Mouse (Mus musculus) midbrain, embryonic 16.5 days (tissue): Measurements from ENCODE around the gene Itga5. TPM values are rescaled to one million over a fixed set of nuclear protein-coding genes. Genes with fewer than 3 reads are reported as not detected.

ENCODE experiments used
- ATAC-seq: fragments of 200-750 bp; cut with Nextera tagmentation; 2 replicates; pipeline ENCODE4 v1.8.0; 2017; ENCODE audit warnings: moderate TSS enrichment
- H3K27ac ChIP-seq: fragments of 300-500 bp; sonication (generic); 2 replicates; pipeline ENCODE4 v1.5.1; 2014; ENCODE audit warnings: mild to moderate bottlenecking, low read length, mixed read lengths
- H3K27me3 ChIP-seq: fragments of 300-500 bp; sonication (generic); 2 replicates; pipeline ENCODE4 v1.6.1; 2014; ENCODE audit warnings: low read depth, low read length, mixed read lengths; ENCODE audit not compliant: control insufficient read depth, insufficient read depth
- H3K36me3 ChIP-seq: fragments of 300-500 bp; sonication (generic); 2 replicates; pipeline ENCODE4 v1.6.1; 2014; ENCODE audit warnings: mild to moderate bottlenecking, low read length, moderate library complexity, mixed read lengths; ENCODE audit not compliant: control insufficient read depth, insufficient read depth
- H3K4me1 ChIP-seq: fragments of 300-500 bp; sonication (generic); 2 replicates; pipeline ENCODE4 v1.6.1; 2014; ENCODE audit warnings: mild to moderate bottlenecking, low read length, mixed read lengths; ENCODE audit not compliant: control insufficient read depth, insufficient read depth
- H3K4me2 ChIP-seq: fragments of 300-500 bp; sonication (generic); 2 replicates; pipeline ENCODE4 v1.6.1; 2014; ENCODE audit warnings: mild to moderate bottlenecking, low read length, mixed read lengths
- H3K4me3 ChIP-seq: fragments of 300-500 bp; sonication (generic); 2 replicates; pipeline ENCODE4 v1.5.1; 2014; ENCODE audit warnings: low read depth, mild to moderate bottlenecking, low read length, moderate library complexity, mixed read lengths
- H3K9ac ChIP-seq: fragments of 300-500 bp; sonication (generic); 2 replicates; pipeline ENCODE4 v1.6.1; 2014; ENCODE audit warnings: low read depth, low read length, mixed read lengths
- H3K9me3 ChIP-seq: fragments of 300-500 bp; sonication (generic); replicated peaks from 2 replicates; pipeline ENCODE4 v1.6.1; 2014; ENCODE audit warnings: mild to moderate bottlenecking, low read length, mixed read lengths; ENCODE audit not compliant: control insufficient read depth, poor library complexity, severe bottlenecking
- WGBS: fragments of 180-500 bp; shearing (Covaris S2); extraction: QIAGEN DNeasy Blood & Tissue Kit; methylation state at CpG from one replicate; pipeline ENCODE4 v1.1.7; 2014; 5-methylcytosine and 5-hydroxymethylcytosine counted together
- microRNA-seq: library from miRNA; unstranded; fragments of <30 nt; microRNA quantifications from one replicate; pipeline ENCODE4, GENCODE M21; 2017
- polyA plus RNA-seq: library from polyadenylated mRNA; unstranded; fragments of >200 nt; fragmentation: Nextera tagmentation; extraction: Ambion mirVana; gene quantifications from 2 replicates; pipeline ENCODE4 v1.2.1, GENCODE M21; 2015

Gene Itga5
- polyA plus RNA-seq, 1 experiment from 2014 or later = 5.8 TPM

DNA sequence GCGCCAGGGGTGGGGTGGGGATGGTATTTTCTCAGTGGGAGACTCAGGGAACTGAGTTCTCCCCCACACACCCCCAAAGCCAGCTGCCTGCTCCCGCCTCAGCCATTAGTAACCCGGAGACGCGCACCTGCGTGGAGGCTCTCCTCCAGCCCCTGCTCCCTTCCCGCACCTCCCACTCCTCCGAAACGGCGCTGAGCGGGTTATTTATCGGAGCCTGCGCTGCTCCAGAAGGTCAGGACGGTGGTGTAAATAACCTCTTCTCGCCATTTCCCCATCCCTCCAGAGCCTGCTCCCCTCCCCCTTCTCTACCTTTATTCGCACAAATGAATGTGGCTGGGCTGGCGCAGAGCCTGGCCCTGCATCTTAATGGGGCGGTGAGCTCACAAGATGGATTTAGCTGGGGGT lies 66.5 kb downstream of the Itga5 start:
- Histone ChIP-seq H3K9ac (peak overlapping the region; percentile 66), H3K27ac (peak overlapping the region; percentile 96), H3K9me3 (no peaks in the 10 kb centered on the region), H3K4me2 (peak overlapping the region; percentile 57), H3K27me3 (no peaks in the 10 kb centered on the region), H3K4me1 (peaks cover 77% of the 10 kb centered on the region), H3K36me3 (no peaks in the 10 kb centered on the region; the same call in 1 of the 2 replicates), H3K4me3 (peak overlapping the region; percentile 26)
- ATAC-seq = peak; percentile 60
- 6% methylated on average over 18 of the region's 18 CpGs for WGBS

DNA sequence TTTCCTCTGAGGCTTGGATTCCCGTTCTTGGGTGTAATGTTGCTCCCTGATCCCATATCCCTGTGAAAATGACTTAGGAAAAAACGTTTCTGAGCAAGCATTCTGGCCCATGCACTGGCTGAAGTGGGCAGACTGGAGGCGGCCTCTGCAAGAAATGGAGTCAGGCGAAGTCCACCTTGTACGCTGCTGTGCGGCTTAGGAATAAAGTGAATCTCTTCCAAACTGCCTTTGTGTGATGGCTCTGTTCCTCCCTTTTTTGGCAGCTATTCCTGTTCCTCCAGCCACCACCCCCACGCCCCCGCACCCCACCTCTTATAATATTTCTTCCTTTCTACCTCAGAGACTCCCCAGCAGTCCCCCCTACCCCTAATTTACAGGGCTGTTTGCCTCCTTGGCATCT lies 66.9 kb downstream of the Itga5 start:
- Histone ChIP-seq H3K4me1 (peaks cover 76% of the 10 kb centered on the region), H3K27ac (peak overlapping the region; percentile 96), H3K4me2 (peak overlapping the region; percentile 57), H3K4me3 (peak overlapping the region; percentile 26), H3K36me3 (no peaks in the 10 kb centered on the region; the same call in 1 of the 2 replicates), H3K9ac (peak overlapping the region; percentile 66), H3K27me3 (no peaks in the 10 kb centered on the region), H3K9me3 (no peaks in the 10 kb centered on the region)
- 9% methylated on average over 8 of the region's 8 CpGs for WGBS
- peak; percentile 10 for ATAC-seq

DNA sequence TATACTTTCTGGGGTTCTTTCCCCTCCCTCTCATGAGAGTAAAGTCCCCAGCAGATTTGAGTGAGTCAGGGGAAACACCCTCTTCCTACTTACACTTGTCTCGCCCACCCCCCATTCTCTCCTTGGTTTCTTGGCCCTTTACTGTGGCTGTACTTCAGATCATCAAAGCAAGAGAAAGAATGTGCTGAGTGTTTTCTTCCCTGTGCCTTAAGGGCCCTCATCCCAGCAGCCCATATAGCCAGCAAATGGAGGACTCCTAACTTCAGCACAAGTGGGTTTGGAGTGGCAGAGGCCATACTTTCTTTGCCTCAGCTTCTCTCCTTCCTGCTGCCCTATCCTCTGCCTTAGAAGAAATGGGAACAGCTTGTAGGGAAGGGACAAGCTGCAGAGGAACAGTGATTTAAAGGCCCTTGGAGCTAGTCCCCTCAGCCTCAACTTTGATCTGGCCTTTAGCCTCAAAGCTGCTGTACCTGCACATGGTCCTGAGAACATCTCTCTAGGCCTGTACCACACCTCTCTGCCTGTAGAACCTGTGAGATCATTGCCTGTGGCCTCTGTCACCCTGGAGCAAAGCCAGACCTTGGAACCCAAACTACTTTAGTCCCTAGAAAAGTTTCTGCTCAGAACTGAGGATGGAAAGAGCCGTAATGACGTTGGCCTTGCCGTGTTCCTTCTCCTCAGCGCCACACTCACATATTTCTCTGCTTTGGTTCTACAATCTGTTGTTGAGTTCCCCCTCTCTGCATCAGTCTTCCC lies 67.5 kb downstream of the Itga5 start:
- Histone ChIP-seq H3K4me3 (no peak overlapping the region), H3K9ac (peak overlapping the region; percentile 66), H3K4me2 (no peak overlapping the region; the same call in 1 of the 2 replicates), H3K4me1 (peaks cover 70% of the 10 kb centered on the region), H3K27ac (peak overlapping the region; percentile 96), H3K27me3 (no peaks in the 10 kb centered on the region), H3K9me3 (no peaks in the 10 kb centered on the region), H3K36me3 (no peaks in the 10 kb centered on the region; the same call in 1 of the 2 replicates)
- ATAC-seq = no peak
- 67% methylated on average over 5 of the region's 5 CpGs for WGBS

DNA sequence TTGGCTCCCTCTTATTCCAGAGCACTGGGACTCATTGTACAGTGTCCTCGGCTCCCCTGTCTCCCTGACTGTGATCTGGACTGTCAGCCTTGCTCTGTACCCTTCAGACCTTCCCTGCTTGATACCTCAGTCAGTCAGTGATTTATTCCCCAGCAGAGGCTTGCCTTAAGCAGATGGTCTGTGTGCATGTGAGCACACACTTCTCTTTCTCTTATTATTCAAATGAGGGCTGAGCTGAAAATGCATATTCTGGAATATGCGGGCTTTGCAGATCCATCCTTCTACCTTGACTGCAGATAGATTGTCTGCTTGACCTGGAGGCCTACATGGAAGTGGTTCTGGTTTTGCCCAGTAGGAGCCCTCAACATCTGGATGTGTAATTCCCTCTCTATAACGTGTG lies 68.5 kb downstream of the Itga5 start:
- Histone ChIP-seq H3K9me3 (no peaks in the 10 kb centered on the region), H3K9ac (no peak overlapping the region; the same call in 1 of the 2 replicates), H3K4me2 (no peak overlapping the region), H3K4me3 (no peak overlapping the region), H3K27me3 (no peaks in the 10 kb centered on the region), H3K27ac (peak overlapping the region; percentile 96), H3K4me1 (peaks cover 60% of the 10 kb centered on the region), H3K36me3 (no peaks in the 10 kb centered on the region; the same call in 1 of the 2 replicates)
- ATAC-seq = no peak
- 32% methylated on average over 3 of the region's 3 CpGs for WGBS

DNA sequence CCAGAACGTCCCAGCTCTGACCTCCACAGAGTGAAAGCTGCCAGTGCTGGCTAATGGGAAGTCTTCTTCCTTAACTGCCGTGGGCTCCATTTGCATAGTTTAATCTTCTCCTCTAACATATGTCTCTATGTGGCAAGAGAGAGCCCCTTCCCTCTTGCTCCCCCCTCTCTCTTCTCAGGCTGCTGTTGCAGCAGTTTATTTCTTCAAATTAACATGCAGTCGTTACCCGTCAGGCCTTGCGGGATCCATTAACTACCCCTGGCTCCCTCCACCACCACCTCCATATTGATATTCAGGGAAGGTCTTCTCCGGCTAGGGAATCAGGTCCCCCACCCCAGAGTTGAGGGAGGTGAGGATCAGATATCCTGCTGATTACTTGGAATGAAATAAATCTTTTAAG lies 69.2 kb downstream of the Itga5 start:
- Histone ChIP-seq H3K36me3 (peaks cover 6% of the 10 kb centered on the region), H3K27me3 (no peaks in the 10 kb centered on the region), H3K9me3 (no peaks in the 10 kb centered on the region), H3K9ac (no peak overlapping the region; the same call in 1 of the 2 replicates), H3K4me1 (peaks cover 53% of the 10 kb centered on the region), H3K4me3 (no peak overlapping the region), H3K27ac (peak overlapping the region; percentile 96), H3K4me2 (no peak overlapping the region)
- WGBS = 30% methylated on average over 6 of the region's 6 CpGs
- ATAC-seq = no peak

DNA sequence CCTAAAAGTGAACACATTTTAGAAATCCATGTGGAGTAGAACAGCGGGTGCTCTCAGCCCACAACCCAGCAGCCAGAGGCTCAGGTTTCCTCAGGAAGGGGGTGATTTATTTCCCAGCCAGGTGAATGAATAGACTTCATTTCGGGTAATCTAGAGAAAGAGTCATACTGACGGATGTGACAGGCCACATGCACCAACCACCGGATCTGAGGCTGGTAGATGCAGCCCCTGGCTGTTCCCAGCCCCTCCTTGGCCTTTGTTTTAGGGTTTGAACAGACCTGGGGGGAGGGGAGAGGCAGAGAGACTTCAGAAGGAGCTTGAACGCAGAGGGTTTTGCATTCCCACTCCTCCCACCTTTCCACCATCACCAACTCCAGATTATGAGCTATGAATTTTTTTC lies 70.7 kb downstream of the Itga5 start:
- no peak overlapping the region for H3K9ac ChIP-seq
- H3K4me2 ChIP-seq = no peak overlapping the region
- WGBS = 13% methylated on average over 5 of the region's 5 CpGs
- H3K27ac ChIP-seq = peak overlapping the region; percentile 96; the same call in 1 of the 2 replicates
- H3K9me3 ChIP-seq = no peaks in the 10 kb centered on the region
- H3K4me1 ChIP-seq = peaks cover 40% of the 10 kb centered on the region
- H3K36me3 ChIP-seq = peaks cover 12% of the 10 kb centered on the region
- no peak for ATAC-seq
- H3K27me3 ChIP-seq = no peaks in the 10 kb centered on the region
- H3K4me3 ChIP-seq = no peak overlapping the region

DNA sequence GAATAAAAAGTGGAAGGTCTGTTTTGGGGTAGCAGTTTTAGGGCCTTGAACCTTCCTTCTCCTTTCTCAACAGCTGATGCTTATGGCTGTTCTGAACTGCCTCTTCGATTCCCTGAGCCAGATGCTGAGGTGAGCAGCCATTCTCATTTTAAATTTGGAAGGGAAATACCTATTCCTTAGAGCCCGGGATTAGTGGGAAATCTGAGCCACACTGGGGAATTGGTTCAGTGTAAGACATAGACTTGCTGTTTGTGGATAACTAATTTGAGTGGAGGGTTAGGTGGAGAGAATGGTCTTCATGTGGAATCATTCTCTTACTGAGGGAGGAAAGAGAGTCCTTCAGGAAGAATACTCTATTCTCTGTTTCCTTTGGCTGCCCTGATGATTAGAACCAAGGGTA lies 71.9 kb downstream of the Itga5 start:
- H3K9ac ChIP-seq = no peak overlapping the region
- H3K27me3 ChIP-seq = no peaks in the 10 kb centered on the region
- H3K4me1 ChIP-seq = peaks cover 28% of the 10 kb centered on the region
- no peak for ATAC-seq
- H3K27ac ChIP-seq = no peak overlapping the region
- no peak overlapping the region for H3K4me3 ChIP-seq
- WGBS = 81% methylated on average over 2 of the region's 2 CpGs
- no peak overlapping the region for H3K4me2 ChIP-seq
- peaks cover 12% of the 10 kb centered on the region for H3K36me3 ChIP-seq
- H3K9me3 ChIP-seq = no peaks in the 10 kb centered on the region

Small RNA genes within 50 kb of the gene (microRNA-seq; reads per million reads assigned to microRNA genes)
- not detected for gene Mir6963

Other genes starting within 250 kb of the Itga5 start
- 24.3 and 25.5 TPM in 2 replicates for gene Smug1, start 199.7 kb downstream of the Itga5 start, polyA plus RNA-seq
- 139 and 151 TPM in 2 replicates for gene Cbx5, start 126.9 kb downstream of the Itga5 start, polyA plus RNA-seq
- gene Hnrnpa1, start 126.3 kb downstream of the Itga5 start, polyA plus RNA-seq = 630 and 680 TPM in 2 replicates
- 0.52 and 0.68 TPM in 2 replicates for gene Nfe2, start 108.4 kb downstream of the Itga5 start, polyA plus RNA-seq
- 200 and 205 TPM in 2 replicates for gene Copz1, start 94.0 kb downstream of the Itga5 start, polyA plus RNA-seq
- 0.40 and 0.64 TPM in 2 replicates for gene Gpr84, start 56.2 kb downstream of the Itga5 start, polyA plus RNA-seq
- gene Zfp385a, start 26.7 kb downstream of the Itga5 start, polyA plus RNA-seq = 20.1 and 22.7 TPM in 2 replicates
- 0.32 TPM in 1 of 2 replicates, not detected in the other for gene Gtsf1, start 63.7 kb upstream of the Itga5 start, polyA plus RNA-seq
- gene Gtsf2, start 81.7 kb upstream of the Itga5 start, polyA plus RNA-seq = not detected in 2 replicates
- 1.5 and 1.6 TPM in 2 replicates for gene Nckap1l, start 87.0 kb upstream of the Itga5 start, polyA plus RNA-seq
- gene Pde1b, start 136.3 kb upstream of the Itga5 start, polyA plus RNA-seq = 77.7 and 91.9 TPM in 2 replicates
- gene Ppp1r1a, start 171.2 kb upstream of the Itga5 start, polyA plus RNA-seq = 147 and 160 TPM in 2 replicates
- gene Glycam1, start 198.3 kb upstream of the Itga5 start, polyA plus RNA-seq = not detected in 2 replicates